Mouse (Mus musculus): ENCODE data around the gene Tifab. TPM values are rescaled to one million over a fixed set of nuclear protein-coding genes. Genes with fewer than 3 reads are reported as not detected.

Gene Tifab
- polyA plus RNA-seq, 1 experiment, result 2.8 TPM

DNA sequence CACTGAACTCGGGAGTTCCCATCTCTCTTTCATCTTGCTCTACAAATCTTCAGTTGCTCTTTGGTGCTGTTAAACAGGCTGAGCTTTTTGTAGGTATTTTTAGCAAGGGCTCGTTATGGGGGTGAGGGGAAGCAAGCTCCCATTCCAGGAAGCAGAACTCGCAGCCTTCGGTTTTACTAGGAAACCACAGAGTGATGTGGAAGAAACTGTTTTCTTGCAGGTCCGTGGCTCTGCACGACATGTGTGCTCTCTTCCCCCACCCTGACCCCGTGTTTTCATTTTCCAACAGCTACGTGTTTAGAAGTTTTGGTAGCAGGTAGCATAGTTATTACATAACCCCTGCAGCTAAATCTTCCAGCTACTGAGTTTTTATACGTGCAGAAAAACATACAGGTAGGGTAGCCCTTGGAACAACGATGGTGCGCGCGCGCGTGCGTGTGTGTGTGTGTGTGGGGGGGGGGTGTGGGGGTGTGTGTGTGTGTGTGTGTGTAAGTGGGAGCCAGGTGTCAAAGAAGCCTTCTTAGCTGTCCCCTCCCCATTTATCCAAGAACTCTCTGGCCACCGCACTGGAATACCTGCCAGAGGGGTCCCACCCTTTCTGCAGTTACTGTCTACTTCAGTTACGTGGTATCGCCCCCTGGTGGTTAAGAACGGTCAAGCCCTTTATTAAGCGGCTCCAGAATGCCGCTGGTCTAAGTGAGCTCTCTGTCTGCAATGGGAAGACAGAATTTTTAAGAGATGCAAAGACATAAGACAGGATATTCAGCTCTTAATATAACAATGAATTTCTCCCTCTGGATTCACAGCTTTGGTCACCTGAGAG, 27.1 kb downstream of the Tifab start:
- Histone ChIP-seq H3K4me3 (ENCODE audit: insufficient read depth, low read depth, low read length) (no peak overlapping the region), H3K4me1 (ENCODE audit: control insufficient read depth, insufficient read depth, low read length) (no peaks in the 10 kb centered on the region), H3K36me3 (ENCODE audit: control insufficient read depth, insufficient read depth, low read length) (no peaks in the 10 kb centered on the region), H3K27ac (ENCODE audit: insufficient read depth, low read depth, low read length) (no peak overlapping the region), H3K27me3 (replicated peaks; ENCODE audit: control insufficient read depth, insufficient read depth, low read length) (no peaks in the 10 kb centered on the region)
- TF ChIP-seq POLR2A (IDR thresholded peaks at IDR 0.05; ENCODE audit: low read depth, low read length), result no peak
- peak; percentile 63 for TF ChIP-seq CTCF (conservative IDR thresholded peaks at IDR 0.05; ENCODE audit: insufficient read depth, insufficient read length, low read depth, low read length)
- peak; percentile 68 for DNase-seq
- WGBS, result 42% methylated on average over 22 of the region's 22 CpGs

DNA sequence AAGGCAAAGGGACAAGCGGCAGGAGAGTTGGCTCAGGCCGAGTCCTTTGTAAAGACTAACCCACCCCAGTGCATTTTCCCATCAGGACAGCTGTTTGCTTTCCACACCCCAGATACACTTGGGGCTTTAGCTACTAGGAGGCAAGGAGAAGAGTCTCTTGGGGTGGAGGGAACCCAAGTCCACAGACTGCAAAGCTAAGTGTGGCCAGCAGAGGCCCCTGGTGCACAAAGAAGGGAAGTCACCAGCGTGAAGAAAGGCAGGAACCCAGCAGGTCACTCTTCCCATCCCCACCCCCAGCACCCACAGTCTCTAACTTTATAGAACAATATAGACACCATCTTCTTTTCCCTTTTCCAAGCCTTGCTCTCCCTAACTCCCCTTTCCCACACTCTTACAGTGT, 33.2 kb downstream of the Tifab start:
- TF ChIP-seq CTCF (conservative IDR thresholded peaks at IDR 0.05; ENCODE audit: insufficient read depth, insufficient read length, low read depth, low read length) (peak; percentile 42), POLR2A (IDR thresholded peaks at IDR 0.05; ENCODE audit: low read depth, low read length) (no peak)
- Histone ChIP-seq H3K4me3 (ENCODE audit: insufficient read depth, low read depth, low read length) (no peak overlapping the region), H3K36me3 (ENCODE audit: control insufficient read depth, insufficient read depth, low read length) (no peaks in the 10 kb centered on the region), H3K27me3 (replicated peaks; ENCODE audit: control insufficient read depth, insufficient read depth, low read length) (no peaks in the 10 kb centered on the region), H3K27ac (ENCODE audit: insufficient read depth, low read depth, low read length) (no peak overlapping the region), H3K4me1 (ENCODE audit: control insufficient read depth, insufficient read depth, low read length) (no peaks in the 10 kb centered on the region)
- 55% methylated on average over 3 of the region's 3 CpGs for WGBS
- peak; percentile 24 for DNase-seq

DNA sequence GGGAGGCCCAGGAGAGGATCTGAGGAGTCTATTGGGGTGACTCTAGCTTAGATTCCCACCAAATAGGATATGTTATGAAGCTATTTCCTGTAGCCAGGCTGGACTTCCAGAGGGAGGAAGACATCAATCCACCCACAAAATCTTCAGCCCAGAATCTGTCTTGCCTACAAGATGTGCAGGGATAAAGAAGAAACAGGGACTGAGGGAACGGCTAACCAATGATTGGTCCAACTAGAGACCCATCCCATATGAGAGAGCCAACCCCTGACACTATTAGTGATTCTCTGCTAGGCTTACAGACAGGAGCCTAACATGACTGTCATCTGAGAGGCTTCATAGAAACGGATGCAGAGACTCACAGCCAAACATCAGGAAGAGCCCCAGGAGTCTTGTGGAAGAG, 34.7 kb downstream of the Tifab start:
- Histone ChIP-seq H3K27ac (ENCODE audit: insufficient read depth, low read depth, low read length) (peak overlapping the region; percentile 80), H3K4me3 (ENCODE audit: insufficient read depth, low read depth, low read length) (no peak overlapping the region), H3K4me1 (ENCODE audit: control insufficient read depth, insufficient read depth, low read length) (no peaks in the 10 kb centered on the region), H3K36me3 (ENCODE audit: control insufficient read depth, insufficient read depth, low read length) (no peaks in the 10 kb centered on the region), H3K27me3 (replicated peaks; ENCODE audit: control insufficient read depth, insufficient read depth, low read length) (no peaks in the 10 kb centered on the region)
- TF ChIP-seq CTCF (conservative IDR thresholded peaks at IDR 0.05; ENCODE audit: insufficient read depth, insufficient read length, low read depth, low read length), result no peak
- DNase-seq, result peak; percentile 73
- whole genome bisulfite sequencing, result 59% methylated on average over 2 of the region's 2 CpGs

DNA sequence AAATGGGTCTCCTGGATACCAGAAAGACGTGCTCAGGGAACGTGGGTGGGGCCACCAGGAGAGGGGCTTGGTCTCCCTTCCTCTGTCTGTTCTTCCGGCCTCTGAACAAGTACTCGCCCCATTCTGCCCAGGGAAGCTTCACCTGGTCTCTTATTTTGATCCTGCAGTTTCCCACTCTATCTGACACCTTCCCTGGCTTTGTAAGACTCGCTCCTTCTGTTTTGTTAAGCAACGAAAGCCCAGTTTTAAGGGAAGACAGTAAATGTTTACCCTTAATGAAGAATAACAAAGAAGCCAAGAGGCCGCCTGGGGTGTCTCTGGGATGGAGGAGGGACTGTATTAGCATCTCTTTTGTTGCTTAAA, 35.6 kb downstream of the Tifab start:
- 63% methylated on average over 7 of the region's 7 CpGs for WGBS
- TF ChIP-seq POLR2A (IDR thresholded peaks at IDR 0.05; ENCODE audit: low read depth, low read length), result no peak
- TF ChIP-seq CTCF (conservative IDR thresholded peaks at IDR 0.05; ENCODE audit: insufficient read depth, insufficient read length, low read depth, low read length), result no peak

DNA sequence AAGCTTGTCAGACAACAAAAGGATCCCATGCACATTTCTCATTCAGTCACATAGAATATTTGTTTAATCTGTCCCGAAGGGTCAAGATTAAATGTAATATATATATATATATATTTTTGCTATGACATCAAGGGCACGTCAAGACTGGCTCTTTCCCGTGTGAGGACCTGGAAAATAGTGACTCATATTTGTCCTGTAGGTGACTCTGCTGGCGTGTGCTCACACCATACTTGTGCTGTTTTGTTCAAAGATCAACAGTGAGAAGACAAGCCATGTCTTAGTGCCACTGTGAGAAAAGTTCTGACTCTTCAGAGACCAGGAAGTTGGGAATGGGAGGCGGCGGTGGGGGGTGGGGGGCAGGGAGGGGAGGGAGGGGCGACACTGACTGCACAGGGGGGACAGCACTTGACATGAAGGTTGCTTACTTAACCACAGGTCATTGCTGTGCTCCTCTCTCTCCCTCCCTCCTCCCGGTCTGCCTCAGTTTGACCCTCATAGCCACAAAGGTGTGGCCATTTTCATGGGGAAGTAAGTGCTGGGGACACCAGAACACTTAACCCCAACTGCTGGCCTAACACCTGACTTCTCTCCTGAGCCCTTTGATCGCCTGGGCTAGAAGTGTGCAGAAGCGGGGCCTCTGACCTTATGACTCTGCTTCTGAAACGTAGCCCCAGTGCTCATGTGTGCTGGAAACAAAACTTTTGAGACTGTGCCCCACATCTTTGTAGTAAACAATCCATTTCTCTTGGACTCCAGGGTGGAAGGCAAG, 36.1 kb downstream of the Tifab start:
- Histone ChIP-seq H3K27ac (ENCODE audit: insufficient read depth, low read depth, low read length) (no peak overlapping the region), H3K4me3 (ENCODE audit: insufficient read depth, low read depth, low read length) (no peak overlapping the region), H3K4me1 (ENCODE audit: control insufficient read depth, insufficient read depth, low read length) (no peaks in the 10 kb centered on the region), H3K27me3 (replicated peaks; ENCODE audit: control insufficient read depth, insufficient read depth, low read length) (no peaks in the 10 kb centered on the region), H3K36me3 (ENCODE audit: control insufficient read depth, insufficient read depth, low read length) (no peaks in the 10 kb centered on the region)
- 62% methylated on average over 10 of the region's 11 CpGs for WGBS
- TF ChIP-seq CTCF (conservative IDR thresholded peaks at IDR 0.05; ENCODE audit: insufficient read depth, insufficient read length, low read depth, low read length) (no peak), POLR2A (IDR thresholded peaks at IDR 0.05; ENCODE audit: low read depth, low read length) (no peak)
- DNase-seq, result no peak

More for the DNA sequence above, 35.6 kb downstream of the Tifab start:
- Histone ChIP-seq H3K27me3 (replicated peaks; ENCODE audit: control insufficient read depth, insufficient read depth, low read length) (no peaks in the 10 kb centered on the region), H3K4me1 (ENCODE audit: control insufficient read depth, insufficient read depth, low read length) (no peaks in the 10 kb centered on the region), H3K4me3 (ENCODE audit: insufficient read depth, low read depth, low read length) (no peak overlapping the region), H3K36me3 (ENCODE audit: control insufficient read depth, insufficient read depth, low read length) (no peaks in the 10 kb centered on the region), H3K27ac (ENCODE audit: insufficient read depth, low read depth, low read length) (no peak overlapping the region)
- no peak for DNase-seq

DNA sequence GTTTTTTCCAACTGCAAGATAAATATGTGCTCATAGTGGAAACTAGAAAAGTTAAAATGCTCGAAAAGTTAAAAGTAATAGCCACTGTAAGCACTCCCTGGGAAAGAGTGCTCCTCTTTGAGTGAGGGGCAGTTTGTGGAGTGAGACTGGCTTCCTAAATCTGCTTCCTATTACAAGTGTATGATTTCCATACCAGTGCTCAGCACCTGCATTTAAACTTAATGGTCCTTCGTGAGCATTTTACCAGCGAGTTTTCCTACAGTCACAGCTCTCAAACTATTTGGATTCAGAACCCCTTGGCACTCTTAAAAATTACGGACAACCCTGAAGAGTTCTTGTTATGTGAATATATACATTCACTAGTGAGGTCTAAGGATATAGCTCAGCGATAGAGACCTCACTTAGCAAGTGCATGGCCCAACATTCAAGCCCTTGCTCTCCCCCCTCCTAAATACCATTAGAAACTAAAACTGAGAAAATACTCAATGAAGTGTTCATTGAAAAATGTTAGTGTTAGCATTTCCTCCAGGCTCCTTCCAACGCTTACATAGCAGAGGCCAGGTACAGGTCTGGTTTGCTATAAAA, 39.4 kb downstream of the Tifab start:
- Histone ChIP-seq H3K27ac (ENCODE audit: insufficient read depth, low read depth, low read length) (no peak overlapping the region), H3K4me3 (ENCODE audit: insufficient read depth, low read depth, low read length) (no peak overlapping the region), H3K36me3 (ENCODE audit: control insufficient read depth, insufficient read depth, low read length) (no peaks in the 10 kb centered on the region), H3K27me3 (replicated peaks; ENCODE audit: control insufficient read depth, insufficient read depth, low read length) (no peaks in the 10 kb centered on the region), H3K4me1 (ENCODE audit: control insufficient read depth, insufficient read depth, low read length) (peaks cover 3% of the 10 kb centered on the region; the same call in 1 of the 2 replicates)
- no peak for TF ChIP-seq POLR2A (IDR thresholded peaks at IDR 0.05; ENCODE audit: low read depth, low read length)
- TF ChIP-seq CTCF (conservative IDR thresholded peaks at IDR 0.05; ENCODE audit: insufficient read depth, insufficient read length, low read depth, low read length), result no peak
- DNase-seq, result no peak
- WGBS, result 71% methylated on average over 6 of the region's 6 CpGs

DNA sequence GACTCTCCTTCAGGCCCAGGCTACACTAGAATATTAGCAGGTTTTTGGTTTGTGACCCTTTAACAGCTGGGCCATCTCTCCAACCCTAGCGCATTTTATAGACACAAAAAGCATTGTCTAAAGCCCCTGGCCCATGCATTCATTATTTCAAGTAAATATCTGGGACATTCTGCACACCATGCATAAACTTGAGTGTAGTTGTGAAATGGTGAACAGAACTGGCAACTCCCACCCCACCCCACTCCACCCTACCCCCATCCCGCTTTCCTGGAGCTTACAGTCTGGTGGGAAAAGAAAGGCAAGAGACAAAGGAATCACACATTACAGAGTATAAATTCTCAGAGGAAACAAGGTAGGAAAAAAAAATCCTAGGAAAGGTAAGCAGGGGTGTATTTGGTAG, 42.5 kb downstream of the Tifab start, which contains the start of gene H2afy:
Gene H2afy, minus strand, starts transcription at position 162 of the 400 bp plus-strand sequence.
- peak within 1 kb of the TSS; percentile 54 for H3K27ac ChIP-seq (ENCODE audit: insufficient read depth, low read depth, low read length)
- no peaks in the 10 kb centered on the region for H3K36me3 ChIP-seq (ENCODE audit: control insufficient read depth, insufficient read depth, low read length)
- DNase-seq, result no peak
- 97% methylated on average over 2 of the region's 2 CpGs for WGBS
- H3K27me3 ChIP-seq (replicated peaks; ENCODE audit: control insufficient read depth, insufficient read depth, low read length), result no peaks in the 10 kb centered on the region
- TF ChIP-seq CTCF (conservative IDR thresholded peaks at IDR 0.05; ENCODE audit: insufficient read depth, insufficient read length, low read depth, low read length) (no peak), POLR2A (IDR thresholded peaks at IDR 0.05; ENCODE audit: low read depth, low read length) (no peak)
- peaks cover 3% of the 10 kb centered on the region; the same call in 1 of the 2 replicates for H3K4me1 ChIP-seq (ENCODE audit: control insufficient read depth, insufficient read depth, low read length)
- peak within 1 kb of the TSS; percentile 87 for H3K4me3 ChIP-seq (ENCODE audit: insufficient read depth, low read depth, low read length)

Data from kidney, adult 2 months (tissue).